Mouse (Mus musculus) thymus, adult 2 months (tissue): ENCODE results near the gene Gramd4.

ENCODE experiments used
- CTCF ChIP-seq: fragments of 200-500 bp; IDR thresholded peaks from 2 replicates; pipeline ENCODE4 v1.5.1; 2012; ENCODE audit warnings: mild to moderate bottlenecking, control low read depth, low read length, moderate library complexity, borderline replicate concordance; ENCODE audit not compliant: control insufficient read depth, poor library complexity, insufficient read depth; ENCODE audit errors: extremely low read depth
- POLR2A ChIP-seq: fragments of 200-500 bp; IDR thresholded peaks from 2 replicates; pipeline ENCODE4 v1.6.1; 2012; ENCODE audit warnings: mild to moderate bottlenecking, low read length, control low read depth, moderate library complexity; ENCODE audit not compliant: control insufficient read depth, poor library complexity, insufficient read depth; ENCODE audit errors: extremely low read depth

- TF ChIP-seq POLR2A (no peak), CTCF (no peak)
Observed at GRCm38 (mm10) chr15:86160906-86161305, 103.4 kb downstream of the Gramd4 start.
